Mouse (Mus musculus): ENCODE measurements at regions not wholly inside any gene's neighbourhood (a gene's known extent, or its start where the extent isn't known, plus 50 kb on each side); places are given as distances from the start of the nearest gene placed in this dataset.

DNA sequence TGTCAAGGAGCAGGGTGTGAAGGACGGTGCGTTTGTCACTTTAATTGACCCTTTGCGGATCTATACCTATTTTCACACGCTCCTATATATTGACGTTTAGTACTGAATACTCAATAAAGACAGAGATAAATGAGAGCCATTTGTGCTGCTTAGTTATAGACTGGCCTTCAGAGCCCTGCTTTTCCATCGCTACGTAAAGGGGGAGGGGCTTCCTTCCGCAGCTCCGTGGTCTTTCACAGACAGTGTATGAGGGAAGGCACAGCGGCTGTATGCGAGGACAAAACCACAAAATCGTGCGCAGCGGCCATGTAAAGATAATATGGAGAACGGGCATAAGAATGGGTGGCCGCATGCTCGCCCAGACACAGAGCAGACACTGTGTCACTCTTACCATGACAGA lies 58.4 kb upstream of the Pced1b start:
- DNase-seq (ENCODE audit: low spot score) = no peak

DNA sequence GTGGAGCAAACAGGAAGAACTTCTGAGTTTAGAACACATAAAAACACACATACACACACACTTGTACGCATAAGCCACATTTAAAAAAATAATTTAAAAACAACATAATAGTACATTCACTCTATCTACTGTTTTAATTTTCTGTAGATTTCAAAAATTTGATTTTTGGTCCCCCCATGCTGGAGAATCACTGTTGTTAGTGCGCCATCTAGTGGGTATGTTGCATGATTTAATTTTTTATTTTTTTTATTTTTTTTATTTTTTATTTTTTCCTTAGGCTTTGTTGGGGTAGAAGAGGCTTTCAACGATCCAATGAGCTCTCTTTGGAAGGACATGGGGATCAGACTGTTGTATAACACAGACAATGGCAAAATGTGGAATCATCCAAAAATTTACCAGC lies 59.1 kb upstream of the Pced1b start:
- peak; percentile 41 for DNase-seq (ENCODE audit: low spot score)

DNA sequence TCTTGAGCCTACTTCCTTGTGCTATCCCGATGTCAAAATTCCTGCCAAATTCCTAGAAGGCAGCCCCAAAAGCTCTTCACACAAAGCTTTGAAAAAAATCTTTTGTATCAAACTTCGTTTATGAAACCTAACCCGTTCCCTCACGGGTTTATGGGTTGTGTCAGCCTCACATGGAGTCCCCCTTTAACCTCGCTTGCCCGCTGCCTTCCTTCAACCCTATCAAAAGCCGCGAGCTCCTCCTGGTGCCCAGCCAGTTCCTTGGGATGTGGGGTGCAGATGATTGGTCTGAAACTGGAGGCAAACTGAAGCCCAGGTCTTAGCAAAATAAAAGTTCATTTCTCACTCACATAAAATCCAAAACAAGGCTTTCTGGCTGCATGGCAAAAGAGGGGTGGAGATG lies 60.9 kb upstream of the Pced1b start:
- DNase-seq (ENCODE audit: low spot score) = no peak

DNA sequence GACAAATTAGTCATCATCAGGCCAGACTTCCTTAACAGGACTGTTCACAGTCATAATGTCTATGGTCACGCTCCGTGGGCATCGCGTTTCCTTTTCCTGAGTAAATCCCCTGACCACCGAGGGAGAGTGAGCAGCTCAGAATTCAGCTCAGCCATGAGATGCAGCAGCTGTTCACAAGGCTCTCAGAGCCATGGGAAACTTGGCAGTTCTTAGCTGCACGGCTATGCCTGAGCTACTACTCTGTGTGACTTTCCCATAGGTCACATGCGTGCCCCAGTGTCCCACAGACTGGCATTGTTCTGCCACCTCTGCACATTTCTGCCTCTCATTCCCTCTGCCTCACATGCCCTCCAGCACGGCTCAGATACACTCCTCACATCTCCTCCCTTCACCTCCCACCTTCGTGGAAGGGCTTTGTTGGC lies 64.3 kb upstream of the Pced1b start:
- DNase-seq (ENCODE audit: low spot score) = no peak

DNA sequence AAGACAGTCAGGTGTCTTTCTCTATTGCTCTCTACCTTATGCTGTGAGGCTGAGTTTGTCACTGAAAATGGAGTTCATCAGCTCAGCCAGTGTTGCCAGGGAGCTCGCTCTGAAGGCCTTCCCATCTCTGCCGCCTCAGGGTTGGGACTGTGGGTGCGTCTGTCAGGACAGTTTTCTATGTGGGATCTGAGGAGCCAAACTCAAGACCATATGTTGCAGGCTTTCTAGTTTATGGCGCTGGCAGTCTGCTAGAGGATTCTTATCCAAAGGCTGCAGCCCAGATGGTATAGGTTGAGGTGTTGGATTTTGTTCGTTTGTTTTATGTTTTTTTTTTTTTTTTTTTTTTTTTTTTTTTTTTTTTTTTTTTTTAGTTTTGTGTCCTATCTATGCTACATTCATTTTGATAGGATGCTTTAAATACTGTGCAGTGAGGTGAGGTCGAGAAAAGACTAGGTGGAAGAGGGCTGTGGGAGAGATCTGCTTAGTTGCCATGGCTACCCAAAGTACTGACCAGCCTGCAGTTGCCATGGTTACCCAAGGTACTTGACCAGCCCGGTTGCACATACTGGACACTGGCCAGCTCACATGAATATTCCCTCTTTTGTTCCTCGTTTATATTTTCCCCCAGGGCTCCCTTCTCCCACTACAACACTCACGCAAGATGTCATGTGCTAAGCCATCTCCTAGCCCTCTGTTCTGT lies 65.8 kb upstream of the Pced1b start:
- DNase-seq (ENCODE audit: low spot score) = no peak

DNA sequence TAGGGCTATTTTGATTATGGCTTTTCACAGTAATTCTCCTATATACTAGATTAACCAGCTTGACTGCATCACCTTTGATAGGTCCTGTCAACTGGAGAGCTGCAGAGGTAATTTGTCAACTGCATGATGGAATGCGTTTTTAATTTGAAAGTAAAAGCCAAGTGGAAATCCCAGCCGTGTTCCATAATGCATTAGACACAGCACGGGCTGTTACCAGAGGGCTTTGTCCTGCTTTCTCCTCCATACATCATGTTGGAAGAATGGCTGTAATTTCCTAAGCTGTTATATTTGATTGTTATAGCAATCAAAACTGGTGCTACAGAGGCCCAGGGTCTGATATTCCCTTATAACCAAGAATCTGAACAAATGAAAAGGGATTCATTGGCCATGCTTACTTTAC lies 68.6 kb upstream of the Pced1b start:
- no peak for DNase-seq (ENCODE audit: low spot score)

DNA sequence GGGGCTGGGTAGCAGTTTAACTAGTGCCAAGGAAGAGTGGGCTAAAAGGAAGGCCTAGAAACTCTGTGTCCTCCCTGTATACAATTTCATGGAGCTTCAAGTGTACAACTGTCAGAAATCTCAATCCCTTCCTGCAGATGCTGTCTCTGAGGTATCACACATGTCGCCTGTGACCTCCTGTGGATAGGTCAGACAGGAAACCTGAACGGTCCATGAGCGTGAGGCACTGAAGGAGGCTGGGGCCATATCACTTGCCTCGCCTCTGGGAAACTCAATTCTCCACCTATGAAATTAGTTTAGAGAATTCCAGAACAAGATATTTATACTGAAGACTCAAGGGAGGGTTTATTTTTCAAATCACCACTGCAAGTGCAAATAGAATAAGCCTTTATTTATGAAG lies 69.1 kb upstream of the Pced1b start:
- no peak for DNase-seq (ENCODE audit: low spot score)

DNA sequence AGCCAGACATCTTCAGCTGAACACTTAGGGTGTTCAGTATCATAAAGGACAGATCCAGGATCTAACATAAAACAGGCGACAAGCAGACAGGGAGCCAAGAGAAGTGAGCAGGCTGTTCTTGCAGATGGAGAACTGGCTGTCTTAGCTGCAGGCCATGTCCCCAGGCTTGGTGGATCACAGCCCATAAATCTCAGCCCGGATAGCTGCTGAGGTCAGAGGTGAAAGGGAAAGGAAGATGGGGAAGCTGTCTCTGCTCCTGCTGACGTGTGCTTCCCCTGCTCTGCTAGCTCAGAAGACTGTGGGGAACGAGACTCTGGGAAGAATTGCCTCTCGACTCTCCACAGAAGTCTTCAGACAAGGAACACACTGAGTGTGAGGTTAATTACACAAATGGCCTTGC lies 71.9 kb upstream of the Pced1b start:
- DNase-seq (ENCODE audit: low spot score) = no peak

DNA sequence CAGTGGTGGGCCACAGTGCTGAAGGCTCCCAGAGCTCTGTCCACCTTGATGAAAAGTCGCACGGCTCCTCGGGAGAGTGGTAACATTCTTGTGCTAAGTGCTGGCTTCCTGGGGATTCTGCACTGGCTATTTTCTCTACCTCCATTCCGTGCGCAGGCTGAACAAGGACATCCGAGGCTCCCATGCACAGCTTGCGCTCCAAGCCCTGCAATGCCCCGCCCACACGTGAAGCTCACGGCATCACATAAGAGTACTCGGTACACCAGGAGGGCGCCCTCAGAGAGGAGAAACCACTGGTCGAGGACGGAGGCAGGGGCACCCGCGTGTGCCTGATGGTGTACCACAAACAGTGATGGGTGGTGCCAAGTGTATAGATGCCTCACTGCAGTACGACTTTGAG lies 73.7 kb upstream of the Pced1b start:
- DNase-seq (ENCODE audit: low spot score) = no peak

DNA sequence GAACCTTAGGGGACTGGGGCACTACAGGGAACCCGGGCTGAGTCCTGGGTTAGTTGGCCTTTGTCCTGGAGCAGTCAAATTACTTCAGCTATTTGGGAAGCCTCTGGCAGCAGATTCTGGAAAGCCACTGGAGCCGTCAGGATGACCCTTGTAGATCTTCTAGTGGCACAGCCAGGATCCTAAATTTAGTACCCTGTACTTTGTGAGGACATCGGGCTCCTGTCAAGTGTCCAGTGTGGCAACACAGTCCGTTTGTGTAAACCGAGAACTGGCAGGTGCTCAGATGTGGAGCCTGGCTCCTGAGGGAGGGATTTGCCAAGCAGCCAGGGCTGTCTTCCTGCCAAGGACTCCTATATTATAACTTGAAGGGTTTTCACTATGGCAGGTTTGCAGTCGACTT lies 76.8 kb upstream of the Pced1b start:
- no peak for DNase-seq (ENCODE audit: low spot score)

DNA sequence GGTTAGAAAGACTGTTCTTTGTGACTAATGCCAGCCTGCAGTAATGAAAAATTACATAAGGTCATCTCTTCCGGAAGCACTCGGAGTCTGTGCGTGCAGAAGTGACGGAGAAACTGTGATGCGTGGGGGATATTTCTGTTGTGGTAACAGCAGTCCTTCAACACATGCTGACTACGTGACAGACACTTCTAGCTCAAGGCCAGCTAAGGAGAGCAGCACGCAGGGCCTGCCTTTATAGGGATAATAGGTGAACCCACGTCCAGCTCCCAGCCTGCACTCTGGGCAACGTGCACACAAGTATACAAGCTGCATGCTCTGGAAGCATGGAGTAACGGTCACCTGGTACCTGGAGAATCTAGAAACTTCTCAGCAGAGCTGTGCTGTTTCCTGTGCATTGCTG lies 77.5 kb upstream of the Pced1b start:
- DNase-seq (ENCODE audit: low spot score) = no peak

DNA sequence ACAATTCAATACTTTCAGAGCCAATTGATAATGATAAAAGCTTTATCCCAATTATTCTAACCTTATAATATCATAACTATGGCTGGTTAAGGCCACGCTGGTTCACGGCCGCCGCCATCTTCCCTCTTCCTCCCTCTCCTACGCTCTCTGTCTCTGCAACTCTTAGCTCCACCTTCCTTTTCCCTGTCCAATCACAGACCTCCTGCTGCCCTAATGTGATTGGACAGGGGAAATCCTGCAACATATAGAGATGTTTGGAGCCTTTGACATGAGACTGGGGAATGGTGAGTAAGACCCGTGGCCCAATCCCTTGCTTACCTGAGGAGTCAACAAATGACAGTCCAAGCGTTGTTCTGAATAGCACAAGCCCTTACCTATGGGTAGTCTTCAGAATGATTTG lies 79.8 kb upstream of the Pced1b start:
- peak; percentile 78 for DNase-seq (ENCODE audit: low spot score)

DNA sequence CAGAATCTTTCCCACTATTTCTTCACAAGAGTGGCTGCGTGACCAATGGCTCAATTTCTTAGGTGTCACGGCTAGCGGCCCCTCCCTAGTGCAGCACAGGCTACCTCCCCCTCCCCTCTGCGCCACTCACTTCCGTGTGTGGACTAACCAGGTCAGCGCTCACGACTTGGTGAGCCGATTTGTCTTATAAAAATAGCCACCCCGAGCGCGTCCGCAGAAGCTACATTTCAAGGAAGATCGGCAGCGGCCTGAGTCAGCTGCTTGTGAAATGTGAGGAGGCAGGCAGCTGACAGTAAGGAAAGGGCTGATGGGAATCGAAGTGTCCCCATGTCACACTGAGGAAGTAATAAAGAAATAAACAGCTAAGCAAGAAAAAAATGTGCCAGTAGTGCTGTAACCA lies 82.3 kb upstream of the Pced1b start:
- no peak for DNase-seq (ENCODE audit: low spot score)

DNA sequence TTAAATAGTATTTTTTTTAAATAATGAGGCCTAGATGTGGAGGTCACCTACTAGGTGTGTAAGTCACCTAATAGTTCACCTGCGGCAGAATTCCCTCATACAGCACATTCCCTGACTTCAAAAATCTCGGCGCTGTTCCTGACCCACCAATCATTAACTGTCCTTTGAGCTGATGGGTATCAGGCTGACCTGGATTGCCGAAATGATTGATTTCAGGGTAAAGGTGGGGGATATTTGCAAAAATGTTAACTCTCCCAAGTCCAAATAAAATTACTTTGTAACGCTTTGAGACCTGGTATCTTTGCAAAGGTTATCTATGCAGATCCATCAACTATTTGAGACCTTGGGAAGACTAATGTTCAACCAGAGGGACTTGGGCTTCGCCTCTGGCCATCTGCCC lies 82.9 kb upstream of the Pced1b start:
- DNase-seq (ENCODE audit: low spot score) = no peak

DNA sequence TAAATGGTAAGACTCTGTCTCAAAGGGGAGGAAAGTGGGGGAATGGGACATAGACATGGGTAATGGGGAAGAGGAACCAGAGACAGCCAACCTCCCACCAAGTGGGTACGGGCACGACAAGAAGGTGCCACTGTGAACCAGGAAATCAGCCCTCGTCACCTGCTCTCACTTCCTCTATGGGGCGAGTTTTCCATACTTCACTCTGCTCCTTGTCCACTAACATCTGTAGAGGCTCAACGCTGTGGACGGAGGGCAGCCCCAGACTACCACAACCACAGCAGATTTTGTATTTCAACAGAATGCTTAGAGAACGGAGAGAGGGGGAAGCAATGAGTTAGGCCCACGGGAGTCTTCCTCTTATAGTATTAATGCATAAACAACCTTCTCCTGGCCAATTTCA lies 83.8 kb upstream of the Pced1b start:
- DNase-seq (ENCODE audit: low spot score) = no peak

DNA sequence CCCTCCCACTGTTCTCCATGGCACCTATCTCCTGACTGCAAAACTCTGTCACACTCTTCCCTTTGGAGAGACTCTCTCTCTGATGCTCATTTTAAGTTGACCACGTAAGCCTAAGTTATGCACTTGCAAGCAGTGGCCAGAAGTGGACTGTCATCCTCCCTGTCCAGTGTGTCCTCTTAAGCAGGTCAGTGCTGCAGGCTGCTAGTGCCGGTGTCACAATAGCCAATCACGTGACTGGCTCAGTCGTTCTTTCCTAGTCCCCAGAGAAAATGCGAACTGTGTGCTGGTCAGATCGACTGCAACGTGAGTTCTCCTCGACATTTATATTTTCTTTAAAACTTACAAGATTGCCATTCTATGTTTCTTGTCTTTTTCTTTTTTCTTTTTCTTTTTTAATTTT lies 84.6 kb upstream of the Pced1b start:
- no peak for DNase-seq (ENCODE audit: low spot score)

DNA sequence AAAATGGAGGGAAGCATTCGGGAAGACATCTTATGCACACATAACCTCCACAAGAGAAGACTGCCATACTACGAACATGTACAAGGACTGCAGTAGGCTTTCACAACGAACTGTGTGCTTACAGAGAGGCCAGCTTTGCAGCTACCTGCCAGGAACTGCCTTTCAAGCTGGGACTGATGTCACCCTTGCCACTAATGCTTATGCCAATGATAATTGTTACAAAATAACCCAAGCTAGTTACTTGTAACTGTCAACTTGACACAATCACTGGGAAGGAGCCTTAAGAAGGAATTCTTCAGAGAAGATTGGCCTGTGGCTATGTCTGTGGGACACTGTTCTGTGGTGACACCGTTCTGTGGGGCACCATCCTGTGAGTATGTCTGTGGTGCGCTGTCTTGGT lies 85.4 kb upstream of the Pced1b start:
- DNase-seq (ENCODE audit: low spot score) = no peak

DNA sequence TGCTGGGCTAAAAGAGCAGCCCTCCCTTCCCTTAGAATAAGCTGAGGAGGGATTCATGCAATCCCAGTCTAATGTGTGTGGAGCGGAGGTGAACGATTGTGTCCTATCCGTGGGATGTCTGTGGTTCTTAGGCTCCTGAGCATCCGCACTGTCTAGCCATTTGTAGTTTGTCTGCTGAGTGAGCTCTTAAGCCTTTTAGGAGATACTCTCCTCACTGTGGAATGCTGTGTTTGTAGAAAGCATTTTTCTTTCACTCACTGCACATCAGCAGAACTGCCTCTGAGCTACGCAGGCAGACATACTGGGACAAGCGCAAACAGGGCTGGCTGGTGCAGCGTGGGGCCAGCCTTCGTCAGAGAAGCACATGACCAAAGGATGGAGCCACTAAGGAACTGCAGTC lies 94.6 kb upstream of the Pced1b start:
- no peak for DNase-seq (ENCODE audit: low spot score)

DNA sequence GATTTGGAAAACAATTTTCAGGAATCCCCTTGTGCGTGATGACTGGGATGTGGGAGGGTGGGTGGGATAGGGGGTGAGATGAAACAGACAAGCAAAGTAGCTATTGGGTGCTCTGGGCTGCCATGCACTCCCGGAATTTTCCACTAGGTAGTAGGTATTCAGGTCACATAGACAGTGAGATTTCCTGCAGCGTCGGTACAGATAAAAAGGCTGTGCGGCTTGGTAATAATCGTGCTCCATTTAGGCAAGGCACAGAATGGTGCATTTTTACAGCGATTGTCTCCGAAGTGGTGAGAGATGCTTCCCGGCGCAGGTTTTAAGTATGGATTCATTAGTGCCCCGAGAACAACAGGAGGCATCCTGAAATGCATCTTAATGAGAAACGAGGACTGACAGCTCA lies 95.1 kb upstream of the Pced1b start:
- DNase-seq (ENCODE audit: low spot score) = no peak

DNA sequence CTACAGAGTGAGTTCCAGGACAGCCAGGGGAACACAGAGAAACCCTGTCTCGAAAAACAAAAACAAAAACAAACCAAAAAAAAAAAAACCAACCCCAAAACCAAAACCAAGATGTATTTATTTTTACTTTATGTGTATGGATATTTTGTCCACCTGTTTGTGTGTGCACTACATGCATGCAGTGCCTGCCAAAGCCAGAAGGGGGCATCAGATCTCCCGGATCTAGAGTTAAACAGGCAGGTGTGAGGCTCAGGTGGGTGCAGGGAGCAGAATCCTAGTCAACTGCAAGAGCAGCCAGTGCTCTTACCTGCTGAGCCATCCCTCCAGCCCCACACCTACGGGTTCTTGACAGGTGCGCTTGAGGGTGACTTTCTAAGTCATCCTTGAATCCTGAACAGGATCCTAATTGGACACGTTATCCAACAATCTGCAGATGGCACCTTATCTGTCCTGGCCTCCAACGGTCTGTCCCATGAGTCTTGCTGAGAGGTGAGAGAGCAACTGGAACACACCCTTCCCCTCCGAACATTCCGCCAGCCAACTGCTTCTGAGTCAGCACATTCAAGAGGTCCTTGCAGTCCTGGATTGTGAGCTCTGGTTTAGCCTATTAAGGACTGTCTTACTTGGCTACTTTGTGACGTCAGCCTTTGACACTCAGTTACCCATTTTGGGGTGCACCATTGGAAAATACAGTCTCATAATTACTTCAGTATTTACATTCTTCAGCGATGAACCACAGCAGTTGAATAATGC lies 95.4 kb upstream of the Slc38a4 start:
- no peak for DNase-seq (ENCODE audit: low spot score)

DNA sequence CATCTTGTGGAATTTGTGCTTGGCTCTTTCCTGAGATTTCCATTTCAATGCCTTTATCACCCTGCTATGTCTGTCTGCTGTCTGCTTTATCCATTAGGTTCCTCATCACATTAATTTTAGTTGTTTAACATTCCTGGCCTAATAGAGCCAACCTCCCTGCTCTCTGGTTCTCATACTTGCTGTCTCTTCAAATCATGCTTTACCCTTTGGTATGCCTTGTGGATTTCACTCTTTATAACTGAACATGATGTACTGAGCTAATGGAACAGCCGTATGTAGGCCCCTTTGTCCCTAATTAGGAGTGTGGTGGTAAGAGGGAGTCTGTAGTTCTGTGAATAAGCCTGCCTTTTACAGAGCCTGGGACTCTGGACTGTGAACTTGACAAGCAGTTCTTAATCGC lies 86.2 kb upstream of the Slc38a4 start:
- DNase-seq (ENCODE audit: low spot score) = no peak

DNA sequence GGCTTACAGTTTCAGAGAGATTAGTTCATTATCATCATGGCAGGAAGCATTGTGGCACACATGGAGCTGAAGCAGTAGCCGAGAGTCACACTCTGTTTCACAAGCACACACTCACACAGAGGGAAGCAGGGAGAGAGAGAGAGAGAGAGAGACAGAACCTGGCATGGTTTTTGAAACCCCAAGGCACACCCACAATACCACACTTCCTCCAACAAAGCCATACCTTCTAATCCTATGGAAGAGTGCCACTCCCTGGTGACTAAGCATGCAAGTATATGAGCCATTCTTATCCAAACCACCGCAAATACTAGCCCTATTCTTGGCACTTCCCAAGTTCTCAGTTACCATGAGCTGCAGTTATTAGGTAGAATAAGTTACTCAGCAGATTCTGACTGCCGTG lies 82.5 kb upstream of the Slc38a4 start:
- no peak for DNase-seq (ENCODE audit: low spot score)

DNA sequence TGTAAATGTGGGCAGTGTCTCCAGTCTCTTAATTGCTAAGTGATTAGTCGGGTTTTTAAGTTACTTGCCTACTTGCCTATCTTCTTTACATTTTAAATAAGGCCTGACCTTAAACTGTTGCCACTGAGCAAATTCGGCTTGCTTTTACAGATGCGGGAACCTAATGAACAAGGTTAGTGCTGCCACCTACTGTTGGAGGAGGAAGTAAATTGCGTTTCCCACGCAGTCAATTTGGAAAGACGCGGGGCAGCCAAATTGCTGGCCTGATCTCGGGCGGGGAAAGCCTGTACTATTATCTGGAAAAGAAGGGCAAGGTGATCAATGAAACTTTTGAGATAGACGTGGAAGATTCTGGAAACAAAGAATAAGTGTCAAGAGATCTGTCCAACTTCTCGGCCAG lies 79.5 kb upstream of the Slc38a4 start:
- peak; percentile 77 for DNase-seq (ENCODE audit: low spot score)

DNA sequence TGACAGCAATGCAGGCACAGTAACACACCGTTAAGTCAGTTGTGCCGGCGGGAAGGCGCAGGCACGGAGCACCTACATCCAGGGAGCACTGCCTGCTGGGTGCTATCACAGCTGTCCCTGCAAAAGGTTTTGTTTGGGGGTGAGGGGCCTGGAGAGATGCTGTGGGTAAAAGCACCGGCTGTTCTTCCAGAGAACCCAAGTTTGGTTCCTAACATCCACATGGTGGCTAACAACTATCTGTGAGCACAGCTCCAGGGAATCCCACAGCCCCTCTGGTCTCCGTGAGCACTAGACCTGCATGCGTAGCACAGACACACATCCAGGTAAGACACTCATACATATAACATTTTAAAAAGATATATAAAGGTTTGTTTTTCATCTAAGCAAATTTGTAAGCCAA lies 72.0 kb upstream of the Slc38a4 start:
- DNase-seq (ENCODE audit: low spot score) = no peak

Measured in MN1 (cell line).